Mouse (Mus musculus) ovary, adult 18-20 months (tissue): ENCODE data around the gene Paics.
"Not testable (repeated sequence)": the region's sequence is repeated elsewhere in the genome, so short reads cannot be mapped to it uniquely, and the experiment has no call there.

Source experiments
- DNase-seq: peaks from one replicate; pipeline ENCODE4 v3.0.0; 2022; ENCODE audit warnings: low spot score, mixed read lengths

The Paics gene

GRCm38 (mm10) chr5:76952112-76953040 lies 1.3 kb downstream of the Paics start:
- DNase-seq = no peak

- no peak for DNase-seq
Measured at GRCm38 (mm10) chr5:76953794-76954193, 2.7 kb downstream of the Paics start.

GRCm38 (mm10) chr5:76954271-76954900 lies 3.3 kb downstream of the Paics start:
- DNase-seq = no peak

- no peak for DNase-seq
Measured at GRCm38 (mm10) chr5:76955474-76955873, 4.4 kb downstream of the Paics start.

GRCm38 (mm10) chr5:76957954-76958353 lies 6.8 kb downstream of the Paics start:
- DNase-seq = no peak

- no peak for DNase-seq
Measured at GRCm38 (mm10) chr5:76959587-76959986, 8.5 kb downstream of the Paics start.

GRCm38 (mm10) chr5:76962545-76962944 lies 11.4 kb downstream of the Paics start:
- DNase-seq = no peak

GRCm38 (mm10) chr5:76964651-76965050 lies 13.5 kb downstream of the Paics start:
- DNase-seq = no peak

- no peak for DNase-seq
Measured at GRCm38 (mm10) chr5:76969250-76969649, 18.1 kb downstream of the Paics start.

- not testable (repeated sequence) for DNase-seq
Measured at GRCm38 (mm10) chr5:76971115-76971514, 20.0 kb downstream of the Paics start.

- DNase-seq = no peak
Measured at GRCm38 (mm10) chr5:76973488-76973887, 22.4 kb downstream of the Paics start.

GRCm38 (mm10) chr5:76974207-76974553 lies 23.1 kb downstream of the Paics start:
- DNase-seq = no peak

GRCm38 (mm10) chr5:76974554-76975285 lies 23.6 kb downstream of the Paics start, which contains the start of gene Srp72:
Gene Srp72 (plus strand): TSS chr5:76974683.
- DNase-seq = peak; percentile 64

GRCm38 (mm10) chr5:76975736-76976135 lies 24.6 kb downstream of the Paics start:
- no peak for DNase-seq

GRCm38 (mm10) chr5:76984015-76984414 lies 32.9 kb downstream of the Paics start:
- DNase-seq = no peak

- no peak for DNase-seq
Measured at GRCm38 (mm10) chr5:76990789-76991188, 39.7 kb downstream of the Paics start.

GRCm38 (mm10) chr5:76993174-76993814 lies 42.2 kb downstream of the Paics start:
- DNase-seq = no peak

- DNase-seq = no peak
Measured at GRCm38 (mm10) chr5:76998416-76998815, 47.3 kb downstream of the Paics start.

GRCm38 (mm10) chr5:77001192-77001591 lies 50.1 kb downstream of the Paics start:
- DNase-seq = no peak

- DNase-seq = no peak
Measured at GRCm38 (mm10) chr5:77004051-77004821, 53.1 kb downstream of the Paics start, which contains the start of gene Arl9. Gene Arl9 (plus strand): TSS chr5:77004055.

- no peak for DNase-seq
Measured at GRCm38 (mm10) chr5:77010352-77010751, 59.2 kb downstream of the Paics start.
